In the genomic region with DNA sequence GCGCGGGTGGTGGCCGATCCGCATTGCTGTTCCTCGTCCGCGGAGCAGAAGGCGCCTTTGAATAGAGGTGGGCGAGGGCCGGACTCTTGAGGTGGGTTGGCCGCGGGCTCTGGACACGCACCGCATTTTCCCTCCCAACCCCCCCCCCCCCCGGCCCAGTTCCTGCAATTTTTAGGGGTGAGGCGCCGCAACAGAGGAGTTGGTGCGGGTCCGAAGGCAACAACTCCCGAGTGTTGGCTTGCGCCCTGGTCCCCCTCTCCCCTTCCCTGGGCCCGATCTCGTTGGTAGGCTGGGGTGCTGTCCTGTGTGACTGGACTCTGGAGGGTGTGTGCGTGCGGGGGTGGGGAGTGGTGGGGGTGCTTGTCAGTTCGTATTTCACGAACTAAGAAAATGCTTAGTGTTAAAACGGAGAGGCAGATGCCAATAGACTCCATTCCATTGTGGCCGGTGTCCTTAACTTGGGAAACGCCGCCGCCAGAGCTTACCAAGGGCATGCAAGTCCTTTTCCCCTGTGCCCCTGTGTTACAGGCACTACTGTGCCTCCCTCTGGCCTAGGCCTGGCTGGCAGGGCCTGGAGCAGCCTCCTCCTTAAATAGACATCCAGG, we compare ENCODE assay signal across 8 mouse cellular contexts. TPM values are rescaled to one million over a fixed set of nuclear protein-coding genes. Genes with fewer than 3 reads are reported as not detected.
A peak's percentile ranks its signal among the peaks of the same experiment; 100 is the strongest.
DNase-seq lines count a peak whose midpoint lies in the region; ATAC-seq lines count a peak whose summit lies in the region.

No protein-coding gene starts in this region.

- peak; percentile 30 for DNase-seq in urinary bladder, adult 2 months (ENCODE audit: low spot score)
- DNase-seq in urinary bladder, postnatal 10 days (ENCODE audit: low spot score), result no peak
- peak; percentile 76 for DNase-seq in embryo, embryonic 10.5 days (ENCODE audit: low spot score)
- DNase-seq in heart, adult 11 months, result peak; percentile 97
- peak; percentile 66 for DNase-seq in kidney, adult 11 months
- peak; percentile 22 for DNase-seq in liver, embryonic 13.5 days
- DNase-seq in thymus, postnatal 10 days (ENCODE audit: low spot score in 2 of 2), result peak; percentile 6 to 18

- H3K27me3 ChIP-seq in liver, embryonic 13.5 days, result no peaks in the 10 kb centered on the region
- no peaks in the 10 kb centered on the region for H3K27me3 ChIP-seq in neural tube, embryonic 12.5 days (replicated peaks)

- H3K4me1 ChIP-seq in liver, embryonic 13.5 days (replicated peaks), result peaks cover 69% of the 10 kb centered on the region
- H3K4me1 ChIP-seq in neural tube, embryonic 12.5 days, result peaks cover 30% of the 10 kb centered on the region

- H3K9me3 ChIP-seq in liver, embryonic 13.5 days (replicated peaks), result no peaks in the 10 kb centered on the region
- H3K9me3 ChIP-seq in neural tube, embryonic 12.5 days, result no peaks in the 10 kb centered on the region

- 4% methylated on average over 29 of the region's 32 CpGs for WGBS in liver, embryonic 13.5 days (ENCODE audit: insufficient replicate concordance)
- WGBS in neural tube, embryonic 12.5 days, result under 1% methylated on average over 32 of the region's 32 CpGs

- peak overlapping the region; percentile 95 for H3K27ac ChIP-seq in liver, embryonic 13.5 days
- peak overlapping the region; percentile 98 for H3K27ac ChIP-seq in neural tube, embryonic 12.5 days

- peak overlapping the region; percentile 99 for H3K4me2 ChIP-seq in liver, embryonic 13.5 days
- H3K4me2 ChIP-seq in neural tube, embryonic 12.5 days (replicated peaks), result peak overlapping the region; percentile 89

- no peak for ATAC-seq in liver, embryonic 13.5 days (ENCODE audit: low read depth)
- ATAC-seq in neural tube, embryonic 12.5 days (ENCODE audit: low FRiP score, low read depth), result 0 out of 2 replicates have a peak, but pooled peaks have one; percentile 19

- H3K36me3 ChIP-seq in liver, embryonic 13.5 days, result peaks cover 13% of the 10 kb centered on the region; the same call in 1 of the 2 replicates
- peaks cover 10% of the 10 kb centered on the region; the same call in 1 of the 2 replicates for H3K36me3 ChIP-seq in neural tube, embryonic 12.5 days

- peak overlapping the region; percentile 97 for H3K4me3 ChIP-seq in liver, embryonic 13.5 days (replicated peaks)
- H3K4me3 ChIP-seq in neural tube, embryonic 12.5 days, result peak overlapping the region; percentile 99

- H3K9ac ChIP-seq in liver, embryonic 13.5 days, result peak overlapping the region; percentile 98
- peak overlapping the region; percentile 99 for H3K9ac ChIP-seq in neural tube, embryonic 12.5 days

RNA-seq across cellular contexts. Expression of a gene that starts 1.9 kb away (rescaled TPM):
- 60.6 and 85.3 TPM in 2 replicates for polyA plus RNA-seq in urinary bladder, adult 2 months (2012; rRNA removed)
- polyA plus RNA-seq in liver, embryonic 13.5 days (2015; fragmentation: Nextera tagmentation; extraction: Ambion mirVana), result 16.0 and 17.6 TPM in 2 replicates
- 107 and 110 TPM in 2 replicates for polyA plus RNA-seq in neural tube, embryonic 12.5 days (2016; fragmentation: Nextera tagmentation; extraction: Ambion mirVana)

RNA-seq across cellular contexts. Expression of a gene that starts 52.7 kb away (rescaled TPM):
- 34.7 and 37.1 TPM in 2 replicates for polyA plus RNA-seq in urinary bladder, adult 2 months (2012; rRNA removed)
- 23.9 and 25.5 TPM in 2 replicates for polyA plus RNA-seq in liver, embryonic 13.5 days (2015; fragmentation: Nextera tagmentation; extraction: Ambion mirVana)
- polyA plus RNA-seq in neural tube, embryonic 12.5 days (2016; fragmentation: Nextera tagmentation; extraction: Ambion mirVana), result 52.9 and 55.4 TPM in 2 replicates

RNA-seq across cellular contexts. Expression of a gene that starts 52.7 kb away (rescaled TPM):
- polyA plus RNA-seq in urinary bladder, adult 2 months (2012; rRNA removed), result 9.6 and 10.3 TPM in 2 replicates
- polyA plus RNA-seq in liver, embryonic 13.5 days (2015; fragmentation: Nextera tagmentation; extraction: Ambion mirVana), result 2.0 and 2.4 TPM in 2 replicates
- 1.7 and 2.0 TPM in 2 replicates for polyA plus RNA-seq in neural tube, embryonic 12.5 days (2016; fragmentation: Nextera tagmentation; extraction: Ambion mirVana)
